Mouse (Mus musculus) brain, adult 2 months (tissue): ENCODE results near the gene Pus7l.
A peak's percentile ranks its signal among the peaks of the same experiment; 100 is the strongest.

Experiments
- DNase-seq: peaks from one replicate; pipeline ENCODE4 v3.0.0; 2011; ENCODE audit warnings: low read depth, low spot score

The Pus7l gene

DNA sequence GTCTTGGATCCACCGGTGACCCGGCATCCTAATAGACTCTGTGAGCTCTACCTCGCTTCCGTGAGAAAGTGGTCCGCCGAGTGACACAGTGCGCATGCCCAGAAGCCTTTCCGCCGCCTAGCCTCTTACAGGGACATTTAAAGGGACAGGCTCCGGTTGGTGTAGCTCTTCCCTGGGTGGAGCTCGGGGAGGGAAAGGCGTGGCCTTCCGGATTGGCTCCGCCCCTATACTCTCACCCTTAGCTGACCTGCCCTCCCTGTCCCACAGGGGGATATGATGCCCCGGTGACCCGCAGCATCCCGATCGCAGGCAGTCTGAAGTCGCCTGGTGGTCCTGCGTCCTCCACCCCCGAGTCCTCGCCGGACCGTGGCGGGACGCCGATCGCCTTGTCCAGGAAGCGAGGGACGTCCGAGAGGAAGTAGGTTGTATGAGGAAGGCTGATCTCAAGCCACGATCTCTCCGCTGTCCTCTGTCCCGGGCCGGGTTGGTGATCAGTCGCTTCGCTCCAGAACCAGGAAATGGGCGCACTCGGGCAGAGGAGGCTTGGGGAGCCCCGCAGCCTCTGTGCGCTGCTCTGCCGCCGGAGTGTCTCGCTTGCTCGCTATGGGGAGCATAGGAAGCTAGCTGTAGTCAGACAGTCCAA, at the start of gene Pus7l, which contains the start of gene Irak4:
Gene Pus7l (minus strand): TSS at position 139 of the 643 bp plus-strand sequence.
Gene Irak4 (plus strand): TSS at position 235 of the 643 bp plus-strand sequence.
- peak; percentile 97 for DNase-seq

DNA sequence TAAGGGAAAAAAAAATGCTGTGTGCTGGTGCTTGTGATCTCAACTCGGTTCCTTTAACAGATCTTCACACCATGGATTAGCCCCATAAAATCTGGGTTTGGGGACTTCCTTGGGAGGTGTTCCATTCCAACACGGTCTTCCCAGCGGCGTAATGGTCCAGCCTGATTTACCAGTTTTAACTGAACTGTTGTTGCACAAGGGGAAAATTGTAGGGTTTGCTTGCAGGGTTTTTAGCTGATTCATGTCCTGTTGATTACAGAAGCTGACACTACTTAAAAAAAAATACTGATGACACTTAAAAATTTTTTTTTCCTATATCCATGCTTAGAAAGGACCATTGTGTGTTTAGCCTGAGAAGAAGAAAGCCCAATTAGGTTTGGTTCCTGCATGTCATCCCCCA, 48.0 kb upstream of the Pus7l start:
- no peak for DNase-seq

DNA sequence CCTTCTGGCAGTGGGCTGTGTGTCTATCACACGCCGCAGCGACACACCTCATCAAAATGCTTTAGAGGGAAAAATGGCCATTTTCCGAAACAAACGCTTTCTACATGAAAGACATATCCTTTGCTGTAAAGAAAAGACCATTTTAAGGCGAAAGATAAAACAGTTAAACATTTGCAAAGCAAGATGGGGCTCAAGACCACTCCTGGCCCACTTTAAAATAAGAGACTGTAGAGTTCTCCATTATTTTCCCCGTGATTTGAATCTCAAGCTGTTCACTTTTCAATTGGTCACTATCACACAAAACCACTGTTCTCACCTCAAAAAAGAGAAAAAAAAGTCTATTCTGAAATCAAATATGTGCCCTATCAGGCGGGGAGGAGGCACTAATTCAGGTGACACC, 46.7 kb upstream of the Pus7l start:
- no peak for DNase-seq

DNA sequence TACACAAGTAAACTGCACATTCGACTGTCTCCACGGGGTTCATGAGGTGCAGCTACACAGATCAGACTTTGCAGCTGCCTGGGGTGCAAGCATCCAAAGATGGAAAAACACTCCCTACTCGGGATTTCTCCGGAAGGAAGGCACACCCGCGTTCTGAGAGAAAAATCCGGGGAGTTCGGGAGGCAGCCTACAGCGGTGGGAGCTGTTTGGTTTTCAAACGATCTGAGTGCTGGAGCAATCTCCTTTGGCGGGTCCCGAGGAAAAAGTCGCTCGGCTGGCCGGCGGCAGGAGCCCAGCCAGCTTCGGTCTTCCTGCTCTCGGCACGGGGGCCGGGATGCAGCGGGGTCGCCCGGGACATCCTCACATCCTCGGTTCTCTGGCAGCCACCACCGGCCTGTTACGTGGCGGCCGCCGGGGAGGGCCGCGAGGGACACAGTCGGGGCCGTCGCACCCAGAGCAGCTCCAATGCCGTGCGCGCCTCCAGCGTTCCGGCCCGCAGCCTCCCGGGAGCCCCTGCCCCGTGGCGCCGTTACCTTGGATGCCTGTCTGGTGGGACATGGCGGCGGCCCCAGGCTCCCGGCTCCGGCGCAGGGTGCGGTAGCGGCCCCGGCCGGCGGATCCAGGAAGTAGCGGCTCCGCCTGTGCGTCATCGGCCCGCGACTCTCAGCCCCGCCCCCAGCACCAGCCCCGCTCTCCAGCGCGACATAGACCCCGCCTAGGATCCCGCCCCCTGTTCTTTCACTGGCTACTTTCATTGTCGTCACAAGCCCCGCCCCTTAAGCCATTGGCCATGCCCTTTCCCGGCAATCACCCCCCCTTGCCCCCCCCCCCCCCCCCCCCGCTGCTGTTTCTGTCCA, 46.1 kb upstream of the Pus7l start, which contains the start of gene Twf1:
Gene Twf1 (minus strand): TSS at position 671 of the 857 bp plus-strand sequence.
- peak; percentile 99 for DNase-seq

DNA sequence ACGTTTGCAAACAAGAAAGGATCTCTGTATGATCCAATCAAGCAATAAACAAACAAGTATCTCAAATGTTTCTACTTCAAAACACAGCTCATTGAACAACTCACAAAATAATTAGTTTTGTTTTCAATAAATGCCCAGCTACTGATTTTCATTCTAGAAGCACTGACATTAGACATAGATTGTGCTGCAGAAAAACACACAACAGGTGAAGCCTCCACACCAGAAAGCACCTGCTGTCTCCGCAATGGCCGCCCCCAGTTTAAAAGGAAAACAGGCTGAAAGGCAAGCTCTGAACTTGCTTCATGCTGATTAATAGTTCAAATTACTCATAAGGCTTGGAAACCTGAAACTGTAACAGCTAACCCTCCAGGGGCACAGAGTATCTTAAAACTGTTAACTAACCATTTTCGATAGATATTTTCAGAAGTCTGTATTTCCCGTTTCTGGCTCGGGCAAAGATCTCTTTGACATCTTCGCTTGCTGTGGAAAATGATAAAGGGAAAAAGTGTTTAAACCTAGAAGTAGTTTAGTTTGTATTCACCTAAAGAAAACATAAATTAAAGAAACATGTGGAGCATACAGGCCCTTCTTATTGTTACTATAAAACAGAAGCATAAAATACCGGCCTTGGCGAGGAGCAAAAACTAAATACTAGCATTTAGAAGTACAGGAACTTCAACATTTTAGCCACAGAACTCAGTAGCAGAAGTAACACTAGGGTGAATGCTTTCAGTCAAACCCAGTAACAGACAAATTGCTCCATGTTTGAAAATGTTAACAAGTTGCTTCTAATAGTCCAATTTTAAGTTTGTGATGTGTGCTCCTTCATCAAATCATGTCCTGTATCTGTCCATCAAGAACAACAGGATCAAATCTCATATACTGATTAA, 44.7 kb upstream of the Pus7l start:
- no peak for DNase-seq

DNA sequence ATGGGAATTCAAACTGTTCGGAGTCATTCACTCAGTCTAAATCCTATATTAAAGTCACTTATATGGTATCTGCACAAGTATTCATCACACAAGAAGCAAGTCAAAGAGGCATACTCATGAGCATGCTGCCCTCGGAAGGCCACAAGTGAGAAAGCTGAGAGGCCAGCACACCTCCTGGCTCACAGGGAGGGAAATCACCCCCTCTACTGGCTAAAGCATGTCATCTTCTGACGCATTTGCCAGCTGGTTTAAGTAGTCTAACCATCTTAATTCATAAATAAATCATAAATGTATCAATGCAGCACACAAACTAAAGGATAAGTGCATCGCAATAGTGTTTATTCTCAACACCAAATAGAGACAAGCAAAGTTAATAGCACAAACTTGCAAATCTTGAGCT, 41.4 kb upstream of the Pus7l start:
- no peak for DNase-seq

DNA sequence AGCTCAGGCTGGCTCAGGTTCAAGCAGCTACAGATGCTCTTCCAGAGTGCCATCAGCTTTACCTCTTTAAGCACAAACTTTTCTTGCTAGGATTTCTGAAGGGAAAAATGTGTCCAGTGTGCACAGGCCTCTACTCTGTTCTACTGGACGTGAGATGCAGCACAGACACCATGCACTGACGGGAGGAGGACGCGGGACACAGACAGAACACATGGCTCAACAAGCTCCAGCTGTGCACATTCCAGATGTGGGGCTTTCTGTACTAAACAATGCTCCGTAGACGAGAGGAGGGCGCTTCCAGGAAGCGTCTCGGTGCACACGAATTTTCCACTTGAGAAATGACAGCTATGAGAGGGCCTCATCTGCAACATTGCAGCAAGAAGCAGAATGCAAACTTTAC, 39.8 kb upstream of the Pus7l start:
- no peak for DNase-seq

DNA sequence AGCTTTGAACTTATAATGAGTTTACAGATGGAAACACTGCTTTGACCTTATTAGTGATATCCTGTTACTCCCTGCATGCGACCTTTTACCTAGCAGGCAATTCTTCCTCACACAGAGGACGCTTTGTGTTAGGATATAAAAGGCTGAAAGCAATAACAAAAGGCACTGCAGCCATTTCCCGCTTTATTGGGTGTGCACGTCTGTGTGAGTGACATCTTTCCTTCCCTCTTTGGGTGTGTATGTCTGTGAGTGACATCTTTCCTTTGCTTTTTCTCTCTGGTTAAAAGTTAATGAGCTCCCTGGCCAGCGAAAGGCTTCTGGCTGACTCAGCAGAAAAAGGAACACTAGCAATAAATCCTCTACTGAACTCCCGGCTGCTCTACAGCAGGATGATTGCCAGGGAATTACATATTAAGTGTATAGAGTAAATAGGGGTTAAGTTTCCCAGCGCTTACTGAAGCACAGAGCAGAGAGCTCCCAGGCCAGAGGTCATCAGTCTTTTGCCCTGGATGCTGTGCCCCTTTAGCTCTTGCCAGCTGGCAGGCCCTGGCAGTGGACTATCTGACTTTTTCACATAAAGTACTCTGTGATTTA, 38.8 kb upstream of the Pus7l start:
- DNase-seq, result no peak

DNA sequence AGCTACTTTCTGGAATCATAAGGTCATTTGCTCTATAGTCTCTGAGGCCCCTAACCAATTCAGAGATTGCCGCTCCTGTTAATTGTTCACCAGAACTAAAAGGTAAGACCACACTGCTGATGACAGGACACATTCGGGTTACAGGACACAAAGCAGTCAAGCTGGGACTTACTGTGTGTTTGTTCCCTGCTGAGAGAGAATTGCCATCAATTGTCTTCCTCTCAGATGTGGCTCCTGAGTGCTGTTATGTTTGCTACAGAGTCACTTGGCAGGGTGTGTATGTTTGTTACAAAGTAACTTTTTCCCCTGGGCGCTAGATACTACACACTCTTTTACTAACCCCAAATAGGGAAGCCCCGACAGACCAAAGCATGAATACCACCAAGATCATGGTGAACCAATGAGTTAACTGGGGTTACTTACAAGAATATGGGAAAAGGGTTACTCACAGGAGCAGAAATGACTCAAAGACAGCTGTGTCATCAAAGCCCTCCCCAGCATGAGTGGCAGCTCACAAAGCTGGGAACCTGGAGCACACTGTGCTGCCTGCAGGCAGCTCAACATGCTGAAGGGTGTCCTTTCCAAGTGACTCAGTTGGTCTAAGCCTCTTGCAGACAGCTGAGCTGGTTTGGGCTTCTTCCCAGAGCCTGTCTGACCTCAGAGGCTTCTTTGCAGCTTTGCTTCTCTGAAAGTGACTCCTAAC, 31.4 kb upstream of the Pus7l start:
- DNase-seq, result peak; percentile 29

DNA sequence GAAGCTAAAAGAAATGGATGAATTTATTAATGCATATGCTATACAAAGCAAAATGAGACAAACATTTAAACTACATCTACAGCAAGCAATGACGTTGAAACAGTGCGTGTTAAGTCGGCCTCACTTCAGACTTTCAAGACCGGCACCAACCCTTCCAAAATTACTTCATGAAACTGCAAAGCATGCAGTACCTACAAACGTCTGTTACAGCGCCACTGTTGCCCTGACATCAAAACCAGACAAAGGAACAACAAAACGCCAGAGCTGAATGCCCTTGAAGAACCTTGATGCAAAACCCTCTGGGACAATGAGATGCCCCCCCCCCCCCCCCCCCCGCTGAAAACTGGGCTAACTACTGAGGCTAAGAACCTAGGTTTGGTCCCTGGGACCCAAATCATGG, 29.4 kb upstream of the Pus7l start:
- no peak for DNase-seq

DNA sequence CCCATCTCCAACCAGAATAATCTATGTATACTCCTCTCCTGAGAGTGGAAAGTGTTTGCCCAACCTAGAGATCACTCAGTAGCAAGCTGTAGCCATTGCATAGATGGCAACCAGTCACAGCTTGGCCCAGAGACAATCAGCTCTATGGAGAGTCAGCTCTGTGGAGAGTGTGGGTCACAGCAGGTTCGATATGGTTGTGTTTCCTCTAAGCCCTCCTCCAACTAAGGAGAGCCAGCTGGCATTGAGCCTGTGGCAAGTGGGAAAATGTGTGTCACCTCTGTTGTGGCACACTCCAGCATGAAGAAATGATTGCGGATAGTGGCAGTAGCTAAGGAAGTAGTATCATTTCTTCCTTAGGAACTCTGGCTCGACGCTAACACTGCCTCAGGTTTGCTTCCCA, 28.2 kb upstream of the Pus7l start:
- DNase-seq, result no peak

DNA sequence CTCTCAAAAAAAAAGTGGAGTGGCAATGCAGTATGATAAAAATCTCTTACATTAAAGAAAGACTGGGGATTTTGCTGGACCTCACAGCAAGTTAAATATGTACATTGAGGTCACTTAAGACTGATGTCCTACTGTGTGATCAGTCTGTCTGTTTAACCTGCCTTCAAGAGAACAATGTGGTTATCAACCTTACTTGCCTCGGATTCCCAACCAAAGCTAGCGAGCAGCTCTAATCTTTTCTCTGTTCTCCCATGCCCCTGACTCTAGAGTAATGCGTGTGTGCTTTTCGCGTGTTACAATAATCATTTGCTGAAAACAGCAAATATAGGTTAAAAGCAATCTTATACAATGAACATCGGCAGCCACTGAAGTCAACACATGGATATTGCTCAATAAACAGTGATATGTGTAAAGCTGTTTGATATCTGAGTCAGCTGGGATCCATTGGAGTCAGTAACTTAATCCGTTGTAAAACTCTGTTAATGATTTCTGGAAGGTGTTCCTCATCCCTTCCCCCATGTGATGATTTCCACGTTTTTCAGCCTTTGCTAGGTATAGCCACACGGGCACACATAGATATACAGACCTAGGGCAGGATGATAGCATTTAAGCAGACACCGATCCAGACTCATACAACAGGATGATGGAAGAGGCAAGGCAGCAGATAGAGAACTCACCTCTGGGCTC, 25.3 kb upstream of the Pus7l start:
- DNase-seq, result no peak

DNA sequence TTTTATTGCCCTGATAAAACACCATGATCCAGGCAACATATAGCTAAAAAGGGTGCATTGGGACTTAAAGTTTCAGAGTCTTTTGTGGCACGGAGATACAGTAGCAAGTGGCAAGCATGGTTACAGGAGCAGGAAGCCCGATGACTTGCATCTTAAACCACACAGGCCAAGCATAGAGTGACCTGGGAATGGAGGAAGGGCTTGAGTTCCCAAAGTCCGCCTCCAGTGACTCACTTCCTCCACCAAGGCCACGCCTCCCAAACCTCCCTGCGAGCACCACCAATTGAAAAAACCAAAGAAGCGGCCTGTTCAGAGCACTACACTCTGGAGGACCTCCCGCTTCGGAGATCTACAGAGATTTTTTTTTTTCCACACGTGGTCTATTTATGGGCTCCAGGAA, 22.5 kb upstream of the Pus7l start:
- DNase-seq, result no peak

DNA sequence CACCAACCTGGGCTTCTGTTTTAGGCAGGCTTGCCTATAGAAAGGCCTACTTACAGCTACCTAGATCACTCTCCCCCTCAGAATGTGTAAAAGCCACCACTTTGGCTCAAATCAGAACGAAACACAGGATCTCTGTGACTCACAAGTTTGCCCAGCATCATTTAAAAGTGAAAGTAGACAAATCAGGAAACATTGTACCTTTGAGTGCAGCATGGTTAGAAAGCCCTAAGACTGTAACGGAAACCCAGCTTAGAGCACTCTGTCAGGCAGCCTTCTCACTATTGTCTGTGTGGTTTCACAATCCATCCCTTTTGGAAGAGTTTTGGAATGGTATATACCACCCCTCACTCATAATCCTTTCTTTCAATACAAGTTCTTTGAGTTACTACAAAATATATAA, 21.6 kb upstream of the Pus7l start:
- DNase-seq, result no peak

DNA sequence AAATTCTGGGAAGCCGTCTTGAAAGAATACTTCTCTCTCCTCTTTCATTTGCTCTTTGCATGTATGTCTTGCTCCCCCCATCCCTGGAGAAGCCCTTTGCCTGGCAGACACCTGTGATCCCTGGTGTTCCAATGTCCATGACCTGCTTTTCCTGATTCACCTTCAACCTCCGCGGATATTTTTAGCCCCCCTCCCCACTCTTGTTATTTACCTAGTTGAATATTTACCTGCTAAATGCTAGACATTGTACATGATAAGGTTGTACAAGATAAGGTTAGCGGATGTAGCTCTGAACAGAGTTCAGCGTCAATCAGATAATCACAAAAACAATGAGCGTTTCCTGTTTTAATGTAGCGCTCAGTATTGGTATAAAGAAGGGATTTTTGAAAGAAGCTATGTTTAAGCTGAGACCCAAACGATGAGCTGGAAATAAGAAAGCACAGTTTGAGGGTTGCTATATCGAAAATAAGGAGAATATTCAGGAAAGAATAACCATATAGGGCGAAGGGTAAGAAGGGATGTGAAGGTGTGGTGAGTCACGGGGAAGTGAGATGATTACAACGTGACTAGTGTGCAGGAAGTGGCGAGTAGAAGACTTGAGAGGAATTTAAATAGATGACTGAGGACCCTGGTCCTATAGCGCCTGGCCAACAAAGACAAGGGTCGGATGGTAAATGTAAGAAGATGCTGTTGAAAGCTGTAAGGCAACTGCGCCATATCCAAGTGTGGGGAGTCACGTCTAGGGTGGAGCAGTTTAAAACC, 15.7 kb upstream of the Pus7l start:
- no peak for DNase-seq

DNA sequence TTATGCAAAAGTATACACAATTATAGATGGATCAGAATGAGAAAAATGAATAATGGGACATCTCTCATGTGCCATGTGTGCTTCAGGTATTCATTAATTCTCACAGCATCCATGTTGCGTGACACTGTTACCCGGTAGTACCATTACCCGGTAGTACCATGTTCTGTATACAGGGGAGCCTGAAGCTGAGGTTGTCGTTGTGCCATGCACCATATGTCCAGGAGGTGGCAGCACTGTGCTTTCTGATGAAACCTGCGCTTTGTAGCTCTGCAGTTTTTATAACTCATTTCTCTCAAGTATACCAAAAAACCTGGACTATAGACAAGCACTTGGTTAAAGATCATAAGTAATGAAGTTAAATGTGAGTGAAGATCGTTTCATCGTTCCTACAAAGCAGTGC, 14.1 kb upstream of the Pus7l start:
- DNase-seq, result peak; percentile 92

DNA sequence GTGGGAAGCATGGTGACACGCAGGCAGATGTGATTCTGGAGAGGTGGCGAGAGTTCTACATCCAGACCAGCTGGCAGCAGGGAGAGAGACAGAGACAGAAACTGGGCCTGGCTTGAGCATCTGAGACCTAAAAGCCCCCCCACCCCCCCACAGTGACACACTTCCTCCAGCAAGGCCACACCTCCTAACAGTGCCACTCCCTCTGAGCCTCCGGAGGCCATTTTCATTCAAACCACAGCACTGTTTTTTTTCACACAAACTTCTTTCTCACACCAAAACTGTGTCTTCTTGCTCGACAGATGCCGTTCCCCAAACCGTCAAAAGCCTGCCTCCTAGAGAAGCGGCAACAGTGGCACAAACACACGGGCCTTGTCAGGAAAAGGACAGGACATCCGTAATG, 10.2 kb upstream of the Pus7l start:
- DNase-seq, result no peak

DNA sequence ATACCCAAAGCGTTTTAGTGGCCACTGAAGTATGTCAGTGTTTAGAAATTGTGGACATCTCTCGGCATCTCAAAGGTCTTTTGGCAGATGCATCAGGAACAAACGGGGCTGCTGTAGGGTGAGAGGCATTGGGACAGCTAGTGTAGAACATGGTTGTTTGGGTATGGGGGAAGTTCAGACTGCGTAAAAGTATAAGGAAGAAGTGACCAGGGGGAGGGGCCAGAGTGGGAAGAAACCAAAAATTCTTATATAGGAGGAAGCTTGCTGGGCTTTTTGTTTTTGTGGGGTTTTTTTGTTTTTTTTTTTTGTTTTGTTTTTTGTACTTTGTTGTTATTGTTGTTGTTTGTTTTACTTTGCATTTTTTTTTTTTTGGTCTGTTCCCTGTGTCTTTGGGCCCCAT, 1.5 kb upstream of the Pus7l start:
- no peak for DNase-seq

DNA sequence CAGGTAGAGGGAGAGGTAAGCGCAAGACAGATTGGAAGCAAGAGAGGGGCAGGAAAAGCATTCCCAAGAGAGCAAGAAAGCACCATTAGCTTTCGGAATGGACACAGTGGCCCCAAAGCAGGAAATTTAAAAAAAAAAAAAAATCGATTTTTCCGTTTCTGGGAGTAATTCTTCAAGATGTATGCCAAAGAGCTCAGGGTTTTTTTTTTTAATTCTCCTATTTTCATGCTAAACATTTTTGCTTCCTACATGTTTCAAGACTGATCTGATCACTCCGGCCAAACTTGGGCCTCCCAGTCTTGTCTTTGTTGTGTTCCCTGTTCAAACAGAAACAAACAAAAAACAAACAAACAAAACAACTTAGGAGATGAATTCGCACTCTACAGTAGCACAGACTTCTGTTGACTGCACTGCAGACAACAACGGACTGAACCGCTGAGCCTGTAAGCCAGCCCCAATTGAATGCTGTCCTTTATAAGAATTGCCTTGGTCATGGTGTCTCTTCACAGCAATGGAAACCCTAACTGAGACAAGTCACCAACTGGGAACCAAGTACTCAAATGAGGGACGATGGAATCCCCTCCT, 797 bp upstream of the Pus7l start:
- no peak for DNase-seq
